Mouse (Mus musculus): ENCODE data around the gene Asb11. TPM values are rescaled to one million over a fixed set of nuclear protein-coding genes. Genes with fewer than 3 reads are reported as not detected.

Asb11 gene
- polyA plus RNA-seq, 1 experiment, result 0.22 TPM

DNA sequence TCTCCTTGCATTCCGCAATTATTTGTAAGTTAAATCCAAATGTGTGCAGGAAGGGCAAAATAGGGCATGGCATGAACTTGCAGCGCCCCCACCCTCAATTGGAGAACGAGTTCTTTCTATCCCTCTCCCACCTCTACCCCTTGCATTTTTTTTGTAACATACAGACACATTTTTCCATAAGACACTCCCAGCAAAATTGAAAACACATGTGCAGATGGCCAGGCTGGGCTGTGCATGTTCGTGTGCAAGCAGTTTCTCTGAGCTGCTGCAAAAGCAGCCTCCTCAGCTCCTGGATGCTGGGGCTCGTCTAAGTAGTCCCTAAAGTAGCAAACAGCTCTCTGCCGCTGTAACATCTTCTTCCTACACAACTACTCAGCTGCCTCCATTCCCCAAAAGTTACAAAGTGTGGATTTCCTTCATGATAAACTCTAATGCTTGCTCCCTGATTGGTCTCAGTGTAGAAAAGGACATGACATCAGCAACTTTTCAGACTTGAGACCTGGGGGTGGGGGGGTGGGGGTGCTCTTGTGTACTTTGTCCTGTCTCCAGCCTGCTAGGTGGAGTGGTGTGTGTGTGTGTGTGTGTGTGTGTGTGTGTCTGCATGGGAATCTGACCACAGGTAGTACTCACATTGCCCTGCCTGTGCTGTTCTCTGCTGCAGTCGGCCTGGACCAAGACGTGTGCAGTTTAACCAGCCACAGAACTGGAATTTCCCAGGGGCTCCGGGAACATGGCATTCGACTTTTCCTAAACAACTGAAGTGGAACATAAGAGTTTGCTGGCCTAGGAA, 69.1 kb downstream of the Asb11 start, which contains the start of gene Asb9:
TSS of gene Asb9 (plus strand) at position 619 of the 790 bp plus-strand sequence.
- Histone ChIP-seq H3K4me3 (ENCODE audit: control insufficient read depth, low read depth, low read length) (no peak within 1 kb of the TSS), H3K36me3 (ENCODE audit: control insufficient read depth, insufficient read depth, low read length) (no peaks in the 10 kb centered on the region), H3K27me3 (ENCODE audit: control insufficient read depth, insufficient read depth, low read length) (no peaks in the 10 kb centered on the region), H3K4me1 (ENCODE audit: control insufficient read depth, insufficient read depth, low read length) (no peaks in the 10 kb centered on the region), H3K27ac (ENCODE audit: control insufficient read depth, insufficient read depth, low read depth, low read length) (no peak within 1 kb of the TSS)
- TF ChIP-seq CTCF (IDR thresholded peaks at IDR 0.05; ENCODE audit: control insufficient read depth, insufficient read depth, insufficient replicate concordance, low read depth, low read length), result no peak
- TF ChIP-seq POLR2A (IDR thresholded peaks at IDR 0.05; ENCODE audit: control insufficient read depth, low read depth, low read length), result no peak

DNA sequence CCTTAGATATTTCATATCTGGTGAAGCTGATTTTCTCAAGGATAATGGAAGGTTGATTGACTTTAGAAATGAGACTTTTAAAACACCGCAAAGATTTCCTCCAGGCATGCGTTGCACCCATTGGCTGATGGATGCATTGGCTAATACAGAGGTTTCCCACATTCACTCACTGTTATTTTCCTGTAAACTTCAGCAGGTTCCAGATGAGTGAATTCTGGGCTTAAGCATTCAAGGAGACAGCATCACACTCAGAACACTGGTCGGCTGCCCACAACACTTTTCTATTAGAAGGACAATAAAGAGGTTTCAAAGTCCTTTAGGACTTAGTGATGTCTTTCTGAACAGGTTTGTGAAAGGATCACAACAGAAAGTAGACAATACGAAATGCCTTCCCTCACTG, 70.3 kb downstream of the Asb11 start:
- TF ChIP-seq POLR2A (IDR thresholded peaks at IDR 0.05; ENCODE audit: control insufficient read depth, low read depth, low read length) (no peak), CTCF (IDR thresholded peaks at IDR 0.05; ENCODE audit: control insufficient read depth, insufficient read depth, insufficient replicate concordance, low read depth, low read length) (no peak)
- no peaks in the 10 kb centered on the region for H3K4me1 ChIP-seq (ENCODE audit: control insufficient read depth, insufficient read depth, low read length)
- H3K27me3 ChIP-seq (ENCODE audit: control insufficient read depth, insufficient read depth, low read length), result no peaks in the 10 kb centered on the region

DNA sequence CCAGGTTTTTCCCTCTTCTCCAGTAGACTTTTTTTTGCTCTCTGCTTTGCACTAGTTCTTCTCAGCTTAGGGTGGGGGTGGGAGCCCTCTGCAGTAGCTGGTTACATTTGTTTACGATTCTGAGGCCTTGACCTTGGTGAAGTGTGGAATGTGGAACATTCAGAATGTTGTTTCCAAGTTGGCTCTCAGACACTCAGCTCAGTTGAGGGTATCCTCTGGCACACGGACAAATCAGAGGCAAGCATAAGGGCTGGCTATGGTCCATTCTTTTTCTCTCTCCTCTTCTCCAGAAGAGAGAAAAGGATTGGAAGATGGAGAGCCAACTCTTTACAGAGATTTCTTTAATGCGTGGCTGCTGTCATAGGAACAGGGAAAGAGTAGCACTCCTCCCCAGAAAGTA, 71.9 kb downstream of the Asb11 start:
- H3K36me3 ChIP-seq (ENCODE audit: control insufficient read depth, insufficient read depth, low read length), result no peaks in the 10 kb centered on the region
- H3K27ac ChIP-seq (ENCODE audit: control insufficient read depth, insufficient read depth, low read depth, low read length), result no peak overlapping the region
- no peaks in the 10 kb centered on the region for H3K4me1 ChIP-seq (ENCODE audit: control insufficient read depth, insufficient read depth, low read length)
- TF ChIP-seq POLR2A (IDR thresholded peaks at IDR 0.05; ENCODE audit: control insufficient read depth, low read depth, low read length) (no peak), CTCF (IDR thresholded peaks at IDR 0.05; ENCODE audit: control insufficient read depth, insufficient read depth, insufficient replicate concordance, low read depth, low read length) (no peak)
- H3K27me3 ChIP-seq (ENCODE audit: control insufficient read depth, insufficient read depth, low read length), result no peaks in the 10 kb centered on the region
- H3K4me3 ChIP-seq (ENCODE audit: control insufficient read depth, low read depth, low read length), result no peak overlapping the region

More for the DNA sequence above, 70.3 kb downstream of the Asb11 start:
- H3K4me3 ChIP-seq (ENCODE audit: control insufficient read depth, low read depth, low read length), result no peak overlapping the region
- no peak overlapping the region for H3K27ac ChIP-seq (ENCODE audit: control insufficient read depth, insufficient read depth, low read depth, low read length)
- no peaks in the 10 kb centered on the region for H3K36me3 ChIP-seq (ENCODE audit: control insufficient read depth, insufficient read depth, low read length)

Other genes starting within 250 kb of the Asb11 start
- gene Bmx, start 178.8 kb upstream of the Asb11 start, polyA plus RNA-seq (2012; rRNA removed), result 0.10 TPM in 2 replicates
- gene Pir, start 167.6 kb upstream of the Asb11 start, polyA plus RNA-seq (2012; rRNA removed), result 0.38 and 0.52 TPM in 2 replicates
- gene Vegfd, start 63.6 kb upstream of the Asb11 start, polyA plus RNA-seq (2012; rRNA removed), result 1.1 and 1.4 TPM in 2 replicates
- gene Piga, start 17.2 kb upstream of the Asb11 start, polyA plus RNA-seq (2012; rRNA removed), result 6.9 and 8.0 TPM in 2 replicates
- 137 and 148 TPM in 2 replicates for gene Asb9, start 69.3 kb downstream of the Asb11 start, polyA plus RNA-seq (2012; rRNA removed)

Measured in testis, adult 2 months (tissue).